Mouse (Mus musculus) heart, embryonic 13.5 days (tissue): ENCODE measurements around the gene Plxnd1. TPM values are rescaled to one million over a fixed set of nuclear protein-coding genes. Genes with fewer than 3 reads are reported as not detected.
A peak's percentile ranks its signal among the peaks of the same experiment; 100 is the strongest.

ENCODE experiments used
- ATAC-seq: fragments of 200-750 bp; cut with Nextera tagmentation; 2 replicates; pipeline ENCODE4 v1.8.0; 2017; ENCODE audit warnings: moderate TSS enrichment; ENCODE audit not compliant: insufficient number of reproducible peaks, low FRiP score, low TSS enrichment; ENCODE audit errors: extremely low read depth
- H3K27ac ChIP-seq: fragments of 300-500 bp; sonication (generic); replicated peaks from 2 replicates; pipeline ENCODE4 v1.5.1; 2015; ENCODE audit warnings: moderate library complexity, mild to moderate bottlenecking, inconsistent platforms
- H3K27me3 ChIP-seq: fragments of 300-500 bp; sonication (generic); replicated peaks from 2 replicates; pipeline ENCODE4 v1.6.1; 2015; ENCODE audit warnings: mild to moderate bottlenecking, inconsistent platforms
- H3K36me3 ChIP-seq: fragments of 300-500 bp; sonication (generic); 2 replicates; pipeline ENCODE4 v1.6.1; 2015; ENCODE audit warnings: mild to moderate bottlenecking, inconsistent platforms
- H3K4me1 ChIP-seq: fragments of 300-500 bp; sonication (generic); 2 replicates; pipeline ENCODE4 v1.6.1; 2015; ENCODE audit warnings: inconsistent platforms
- H3K4me2 ChIP-seq: fragments of 300-500 bp; sonication (generic); 2 replicates; pipeline ENCODE4 v1.6.1; 2015; ENCODE audit warnings: inconsistent platforms, mild to moderate bottlenecking, moderate library complexity
- H3K4me3 ChIP-seq: fragments of 300-500 bp; sonication (generic); 2 replicates; pipeline ENCODE4 v1.5.1; 2015; ENCODE audit warnings: moderate library complexity, mild to moderate bottlenecking, inconsistent platforms
- H3K9ac ChIP-seq: fragments of 300-500 bp; sonication (generic); 2 replicates; pipeline ENCODE4 v1.6.1; 2015; ENCODE audit warnings: inconsistent platforms, mild to moderate bottlenecking, moderate library complexity
- H3K9me3 ChIP-seq: fragments of 300-500 bp; sonication (generic); 2 replicates; pipeline ENCODE4 v1.6.1; 2016; ENCODE audit warnings: inconsistent platforms
- WGBS: fragments of 180-500 bp; shearing (Covaris S2); methylation state at CpG from one replicate; pipeline ENCODE4 v1.1.7; 2015; ENCODE audit warnings: mixed read lengths; 5-methylcytosine and 5-hydroxymethylcytosine counted together
- polyA plus RNA-seq: library from polyadenylated mRNA; unstranded; fragments of >200 nt; fragmentation: Nextera tagmentation; extraction: Ambion mirVana; gene quantifications from 2 replicates; pipeline ENCODE4 v1.2.1, GENCODE M21; 2015

Plxnd1 gene
- 39.6 and 43.5 TPM in 2 replicates for polyA plus RNA-seq

DNA sequence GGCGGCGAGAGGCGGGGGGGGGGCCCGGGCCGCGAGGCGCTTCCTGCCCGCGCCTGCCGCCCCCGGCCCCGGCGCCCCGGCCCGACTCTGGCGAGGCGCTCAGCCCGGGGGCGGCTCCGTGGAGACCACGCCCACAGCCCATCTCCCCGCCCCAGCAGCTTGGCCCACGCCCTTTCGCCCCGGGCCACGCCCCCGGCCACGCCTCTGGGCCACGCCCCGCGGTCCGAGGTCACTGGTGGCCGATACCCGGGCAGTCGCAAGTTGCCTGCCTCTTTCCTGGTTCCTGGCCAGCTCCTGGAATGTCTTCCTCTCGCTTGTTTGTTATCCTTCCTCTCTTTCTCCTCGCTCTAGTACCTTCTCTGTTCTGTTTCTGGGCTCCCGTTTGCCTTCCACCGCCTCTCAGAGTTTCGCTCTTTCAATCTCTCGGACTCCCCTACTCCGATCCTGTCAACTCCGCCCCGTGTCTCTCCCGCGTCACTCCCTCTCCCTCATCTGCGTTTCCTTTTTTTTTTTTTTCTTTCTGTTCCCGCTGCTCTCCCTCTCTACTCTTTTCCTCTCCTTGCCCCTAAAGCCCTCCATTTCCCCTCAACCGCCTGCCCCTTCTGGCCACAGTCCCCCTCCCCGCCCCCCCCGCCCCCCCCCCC is at the start of gene Plxnd1:
TSS of gene Plxnd1 (minus strand) at position 129 of the 644 bp plus-strand sequence.
- peak within 1 kb of the TSS; percentile 67 for H3K4me3 ChIP-seq
- peaks cover 33% of the 10 kb centered on the region for H3K27me3 ChIP-seq
- peak within 1 kb of the TSS; percentile 86 for H3K9ac ChIP-seq
- 1% methylated on average over 49 of the region's 51 CpGs for WGBS
- H3K4me2 ChIP-seq = peak within 1 kb of the TSS; percentile 76
- no peaks in the 10 kb centered on the region for H3K36me3 ChIP-seq
- ATAC-seq = peak; percentile 74
- peaks cover 78% of the 10 kb centered on the region for H3K4me1 ChIP-seq
- peak within 1 kb of the TSS; percentile 88 for H3K27ac ChIP-seq
- H3K9me3 ChIP-seq = peaks cover 10% of the 10 kb centered on the region

DNA sequence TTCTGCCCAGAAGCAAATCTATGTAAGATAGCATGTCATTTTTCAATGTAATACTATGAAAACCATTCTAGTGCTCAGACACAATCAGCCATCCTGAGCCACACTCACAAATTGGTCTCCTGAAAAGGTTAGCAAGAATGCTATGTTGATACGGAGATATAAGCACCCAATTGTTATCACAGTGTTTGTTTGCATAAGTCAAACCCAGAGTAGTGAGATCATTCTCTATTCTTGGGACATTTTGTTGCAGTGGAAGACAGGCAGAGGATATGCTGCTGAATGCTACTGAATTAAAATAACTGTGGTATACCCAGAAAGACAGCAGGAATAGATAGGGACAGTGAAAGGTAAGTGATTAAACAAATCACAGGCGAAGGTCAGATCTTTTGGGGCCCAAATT is 49.2 kb upstream of the Plxnd1 start:
- peak overlapping the region; percentile 16 for H3K4me2 ChIP-seq
- peaks cover 59% of the 10 kb centered on the region for H3K4me1 ChIP-seq
- peak overlapping the region; percentile 75 for H3K27ac ChIP-seq
- H3K36me3 ChIP-seq = peaks cover 22% of the 10 kb centered on the region
- peak overlapping the region; percentile 50; the same call in 1 of the 2 replicates for H3K9ac ChIP-seq
- WGBS = 38% methylated on average over 2 of the region's 2 CpGs
- no peak overlapping the region for H3K4me3 ChIP-seq
- ATAC-seq = no peak
- H3K27me3 ChIP-seq = no peaks in the 10 kb centered on the region
- H3K9me3 ChIP-seq = peaks cover 3% of the 10 kb centered on the region

DNA sequence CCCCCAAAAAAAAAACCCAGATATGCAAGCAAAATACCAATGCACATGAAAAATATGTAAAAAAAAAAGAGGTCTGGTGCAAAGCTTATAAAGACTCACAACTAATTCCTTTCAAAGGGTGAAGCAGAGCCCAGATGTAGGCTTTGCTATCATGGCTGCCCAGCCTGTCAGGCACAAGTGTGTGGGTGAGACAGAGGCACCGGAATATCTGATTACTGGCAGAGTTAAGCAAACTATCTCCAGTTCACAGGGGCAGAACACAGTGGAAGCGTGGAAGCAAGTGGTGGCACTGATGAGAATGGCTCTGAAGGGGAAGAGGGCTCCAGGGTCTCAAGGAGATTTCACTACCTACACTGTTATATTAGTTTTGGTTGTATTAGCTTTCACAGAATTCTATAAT is 43.4 kb upstream of the Plxnd1 start:
- no peaks in the 10 kb centered on the region for H3K27me3 ChIP-seq
- 42% methylated on average over 2 of the region's 2 CpGs for WGBS

DNA sequence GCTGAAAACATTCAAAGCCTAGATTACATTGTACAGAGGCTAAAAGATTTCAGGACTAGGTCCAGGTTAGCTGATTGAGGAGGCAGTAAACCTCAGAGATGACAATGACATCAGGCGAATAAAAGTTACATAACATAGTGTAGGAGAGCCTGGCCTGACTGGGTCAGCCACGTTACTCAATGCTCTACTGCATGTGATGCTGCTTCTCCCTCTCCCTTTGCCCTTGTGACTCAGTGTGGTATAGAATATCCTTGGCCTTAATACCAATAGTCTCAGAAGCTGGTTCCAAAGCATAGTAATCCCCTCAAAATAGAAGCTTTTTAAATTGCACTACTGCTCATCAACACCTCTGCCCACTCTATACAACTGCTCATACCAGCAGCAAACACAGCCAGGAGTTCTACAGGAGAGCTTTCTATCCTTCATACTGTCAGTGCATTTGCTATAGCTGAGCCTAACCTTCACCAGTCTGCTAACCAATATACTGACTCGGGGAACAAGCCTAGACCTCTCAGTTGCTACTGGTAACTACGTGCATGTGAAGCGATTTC is 42.6 kb upstream of the Plxnd1 start:
- Histone ChIP-seq H3K9ac (no peak overlapping the region), H3K4me1 (peaks cover 36% of the 10 kb centered on the region), H3K27ac (no peak overlapping the region; the same call in 1 of the 2 replicates), H3K27me3 (no peaks in the 10 kb centered on the region), H3K4me2 (no peak overlapping the region), H3K9me3 (no peaks in the 10 kb centered on the region), H3K36me3 (peaks cover 16% of the 10 kb centered on the region), H3K4me3 (no peak overlapping the region)
- WGBS = 83% methylated on average over 5 of the region's 5 CpGs
- no peak for ATAC-seq

More for the DNA sequence above, 43.4 kb upstream of the Plxnd1 start:
- Histone ChIP-seq H3K9ac (no peak overlapping the region), H3K4me1 (peaks cover 38% of the 10 kb centered on the region), H3K27ac (no peak overlapping the region), H3K4me3 (no peak overlapping the region), H3K9me3 (peaks cover 3% of the 10 kb centered on the region), H3K36me3 (peaks cover 18% of the 10 kb centered on the region), H3K4me2 (no peak overlapping the region)
- ATAC-seq = no peak

DNA sequence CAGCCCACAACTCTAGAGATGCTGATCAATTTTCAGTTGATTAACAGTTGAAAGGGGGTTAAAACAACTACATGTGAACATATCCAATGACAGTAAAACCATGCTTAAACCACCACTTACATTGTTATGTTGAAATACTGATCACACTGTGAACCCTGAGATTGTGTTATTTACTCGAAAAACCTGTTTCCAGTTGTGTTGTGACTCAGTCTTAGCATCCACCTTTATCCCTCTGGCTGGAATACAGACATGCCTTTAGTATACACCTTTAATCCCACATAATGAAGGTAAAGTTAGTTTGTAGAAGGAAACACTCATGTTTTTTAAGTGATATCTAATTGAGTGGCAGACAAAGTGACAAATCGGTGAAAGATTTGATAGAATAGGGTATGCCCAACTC is 41.8 kb upstream of the Plxnd1 start:
- Histone ChIP-seq H3K27me3 (no peaks in the 10 kb centered on the region), H3K9ac (no peak overlapping the region), H3K27ac (no peak overlapping the region), H3K4me3 (no peak overlapping the region), H3K36me3 (peaks cover 11% of the 10 kb centered on the region), H3K9me3 (no peaks in the 10 kb centered on the region), H3K4me2 (no peak overlapping the region), H3K4me1 (peaks cover 32% of the 10 kb centered on the region)
- 84% methylated on average over 2 of the region's 2 CpGs for WGBS
- ATAC-seq = no peak

DNA sequence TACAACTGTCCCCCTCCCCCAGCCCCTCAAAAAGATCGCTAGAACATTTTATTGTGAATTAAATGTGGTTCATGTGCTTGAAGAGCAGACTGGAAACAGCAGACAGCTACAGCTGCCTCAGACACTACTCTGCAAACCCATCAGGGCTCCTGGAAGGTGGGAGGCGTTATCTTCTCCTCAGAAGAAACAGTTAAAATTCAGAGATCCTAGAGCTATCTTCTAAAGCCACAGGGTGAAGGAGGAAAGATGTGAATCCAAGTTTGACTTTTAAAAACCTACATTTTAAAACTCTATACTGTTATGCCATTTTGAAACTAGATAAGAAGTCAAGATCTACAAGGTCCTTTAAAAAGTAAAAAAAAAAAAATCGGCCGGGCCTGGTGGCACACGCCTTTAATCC is 36.2 kb upstream of the Plxnd1 start:
- Histone ChIP-seq H3K27ac (no peak overlapping the region), H3K27me3 (no peaks in the 10 kb centered on the region), H3K9ac (no peak overlapping the region), H3K4me2 (no peak overlapping the region), H3K36me3 (peaks cover 15% of the 10 kb centered on the region), H3K9me3 (no peaks in the 10 kb centered on the region), H3K4me1 (no peaks in the 10 kb centered on the region), H3K4me3 (no peak overlapping the region)
- no peak for ATAC-seq
- 84% methylated on average over 5 of the region's 5 CpGs for WGBS

DNA sequence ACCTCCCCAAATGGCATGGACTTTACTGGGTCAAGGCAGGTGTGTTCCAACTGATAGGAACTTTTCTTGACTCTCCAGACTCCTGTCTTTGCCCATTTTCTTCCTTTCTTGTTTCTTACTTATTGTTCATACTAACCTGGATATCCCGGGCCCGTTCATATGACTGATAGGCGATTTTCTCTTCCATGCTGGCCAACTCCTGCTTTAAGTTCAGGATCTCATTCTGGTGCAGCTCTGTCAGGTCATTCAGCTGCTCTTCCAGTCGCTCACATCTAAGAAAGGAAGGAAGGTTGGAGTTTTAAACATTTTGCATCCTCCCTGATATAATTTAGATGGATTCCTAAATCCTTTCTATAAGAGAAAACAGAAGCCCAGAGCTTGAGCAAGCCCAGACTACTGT is 29.9 kb upstream of the Plxnd1 start:
- peaks cover 9% of the 10 kb centered on the region for H3K9me3 ChIP-seq
- 81% methylated on average over 4 of the region's 4 CpGs for WGBS
- peaks cover 53% of the 10 kb centered on the region for H3K36me3 ChIP-seq
- no peak overlapping the region for H3K9ac ChIP-seq
- no peak overlapping the region for H3K4me2 ChIP-seq
- no peak overlapping the region for H3K4me3 ChIP-seq
- no peaks in the 10 kb centered on the region for H3K27me3 ChIP-seq
- no peak for ATAC-seq
- no peaks in the 10 kb centered on the region for H3K4me1 ChIP-seq
- no peak overlapping the region for H3K27ac ChIP-seq

DNA sequence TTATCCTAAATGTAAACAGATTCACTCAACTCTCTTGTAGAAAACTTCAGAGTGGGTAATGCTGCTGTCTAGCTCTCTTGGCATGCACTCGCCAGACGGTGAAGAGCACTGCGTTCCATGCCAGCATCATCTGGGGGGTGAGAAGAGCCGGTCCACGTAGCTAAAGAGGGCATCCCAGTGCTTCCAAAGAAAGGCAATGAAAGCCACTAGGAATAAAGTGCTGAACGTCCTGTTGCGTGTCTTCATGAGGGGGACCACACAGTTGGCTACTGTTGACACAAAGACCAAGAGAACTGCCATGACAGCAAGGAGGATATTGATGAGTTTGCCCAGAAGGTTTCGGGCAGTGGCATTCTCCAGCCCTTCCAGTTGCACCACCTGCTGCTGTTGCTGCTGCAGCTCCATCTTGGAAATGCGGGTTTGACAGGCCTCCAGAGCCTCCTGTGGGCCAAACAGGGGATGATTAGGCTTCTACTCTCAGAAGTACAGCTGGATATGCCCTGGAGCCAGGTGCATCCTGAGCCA is 27.2 kb upstream of the Plxnd1 start:
- Histone ChIP-seq H3K9ac (no peak overlapping the region), H3K4me1 (no peaks in the 10 kb centered on the region), H3K36me3 (peaks cover 49% of the 10 kb centered on the region), H3K27me3 (no peaks in the 10 kb centered on the region), H3K27ac (no peak overlapping the region), H3K4me3 (no peak overlapping the region), H3K4me2 (no peak overlapping the region), H3K9me3 (peaks cover 9% of the 10 kb centered on the region)
- ATAC-seq = no peak
- WGBS = 76% methylated on average over 9 of the region's 9 CpGs

DNA sequence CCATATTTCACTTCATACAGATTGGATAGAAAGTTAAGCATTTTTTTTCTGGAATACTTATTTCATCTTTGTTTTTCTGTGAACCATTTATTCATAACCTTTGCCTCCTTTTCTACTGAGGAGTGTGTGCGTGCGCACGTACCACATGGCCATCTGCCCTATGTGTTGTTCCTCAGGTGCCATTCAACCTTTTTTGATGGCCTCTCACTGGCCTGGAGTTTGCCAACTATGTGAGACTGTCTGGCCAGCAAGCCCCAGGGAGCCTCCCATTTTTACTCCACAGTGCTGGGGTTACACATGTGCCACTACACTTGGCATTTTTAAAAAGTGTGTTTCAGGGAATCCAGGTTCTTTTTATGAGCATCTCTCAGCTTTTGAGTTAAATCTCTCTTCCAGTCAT is 21.1 kb upstream of the Plxnd1 start:
- Histone ChIP-seq H3K4me2 (no peak overlapping the region), H3K9me3 (no peaks in the 10 kb centered on the region), H3K27me3 (no peaks in the 10 kb centered on the region), H3K4me1 (peaks cover 3% of the 10 kb centered on the region; the same call in 1 of the 2 replicates), H3K36me3 (peaks cover 15% of the 10 kb centered on the region), H3K4me3 (no peak overlapping the region), H3K27ac (no peak overlapping the region), H3K9ac (no peak overlapping the region)
- WGBS = 95% methylated on average over 3 of the region's 3 CpGs
- no peak for ATAC-seq

DNA sequence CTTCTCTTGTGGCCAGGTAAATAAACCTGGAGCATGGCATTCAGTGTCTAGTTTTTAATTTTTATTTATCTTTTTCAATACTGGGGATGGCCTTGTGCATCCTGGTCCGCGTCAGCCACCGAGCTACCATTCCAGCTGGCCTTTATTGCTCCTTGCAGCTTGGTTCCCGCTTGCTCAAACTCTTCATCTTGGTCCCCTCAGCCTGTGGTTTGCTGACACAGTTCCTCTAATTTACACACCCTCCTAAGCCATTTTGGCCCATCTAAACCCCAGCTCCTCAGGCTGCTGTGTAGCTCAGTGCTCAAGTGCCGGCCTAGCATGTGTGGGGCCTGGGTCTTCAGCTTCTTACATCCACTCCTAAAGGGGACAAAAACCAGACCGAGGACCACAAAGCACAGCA is 19.3 kb upstream of the Plxnd1 start:
- ATAC-seq = no peak
- Histone ChIP-seq H3K4me2 (no peak overlapping the region), H3K36me3 (no peaks in the 10 kb centered on the region; the same call in 1 of the 2 replicates), H3K9ac (no peak overlapping the region), H3K27me3 (no peaks in the 10 kb centered on the region), H3K27ac (no peak overlapping the region), H3K4me1 (peaks cover 5% of the 10 kb centered on the region; the same call in 1 of the 2 replicates), H3K4me3 (no peak overlapping the region), H3K9me3 (no peaks in the 10 kb centered on the region)
- WGBS = 80% methylated on average over 6 of the region's 6 CpGs

DNA sequence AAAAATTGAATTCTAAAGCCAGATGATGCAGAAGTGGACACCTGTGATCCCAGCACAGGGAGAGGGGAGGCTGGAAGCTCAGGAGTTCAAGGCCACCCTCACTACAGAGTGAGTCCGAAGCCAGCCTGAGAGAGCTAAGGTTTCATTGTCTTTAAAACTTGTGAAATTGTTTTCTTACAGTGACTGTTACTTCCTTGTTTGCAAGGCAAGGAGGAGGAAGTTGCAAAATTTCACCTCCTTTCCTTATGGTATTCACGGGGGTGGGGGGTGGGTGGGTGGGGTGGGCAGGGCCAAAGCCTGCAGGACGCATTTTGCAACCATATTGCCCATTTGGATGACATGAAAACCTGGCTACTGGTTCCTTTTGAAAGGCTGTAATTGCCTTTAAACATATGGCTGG is 18.9 kb upstream of the Plxnd1 start:
- no peaks in the 10 kb centered on the region for H3K27me3 ChIP-seq
- no peaks in the 10 kb centered on the region for H3K9me3 ChIP-seq
- WGBS = 58% methylated on average over 3 of the region's 3 CpGs
- H3K4me1 ChIP-seq = peaks cover 5% of the 10 kb centered on the region; the same call in 1 of the 2 replicates
- H3K4me3 ChIP-seq = no peak overlapping the region
- H3K9ac ChIP-seq = no peak overlapping the region
- H3K27ac ChIP-seq = no peak overlapping the region
- H3K36me3 ChIP-seq = no peaks in the 10 kb centered on the region
- H3K4me2 ChIP-seq = no peak overlapping the region
- no peak for ATAC-seq

DNA sequence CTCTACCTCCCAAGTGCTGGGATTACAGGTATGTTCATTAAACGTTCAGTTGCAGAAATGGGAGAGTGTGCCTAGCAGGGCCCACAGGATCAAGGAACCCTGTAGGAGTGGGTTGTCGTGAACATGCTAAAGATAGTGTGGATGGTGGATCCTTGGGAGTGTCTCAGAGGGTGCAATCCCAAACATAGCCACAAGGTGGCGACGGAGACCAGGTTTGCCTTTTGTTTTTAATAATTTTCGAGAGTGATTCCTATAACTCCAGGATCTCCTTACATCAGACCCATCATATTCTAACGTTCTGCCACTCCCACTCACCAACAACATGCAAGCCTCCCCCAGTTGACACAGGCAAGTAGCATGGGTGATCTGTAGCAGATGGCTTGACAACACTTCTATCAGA is 15.7 kb upstream of the Plxnd1 start:
- Histone ChIP-seq H3K9me3 (no peaks in the 10 kb centered on the region), H3K27ac (no peak overlapping the region), H3K36me3 (no peaks in the 10 kb centered on the region), H3K27me3 (no peaks in the 10 kb centered on the region), H3K4me3 (no peak overlapping the region), H3K4me2 (no peak overlapping the region), H3K9ac (no peak overlapping the region), H3K4me1 (peaks cover 28% of the 10 kb centered on the region)
- no peak for ATAC-seq
- 2% methylated on average over 6 of the region's 6 CpGs for WGBS
